Mouse (Mus musculus) spleen, adult 2 months (tissue): ENCODE measurements around the gene Nosip. TPM values are rescaled to one million over a fixed set of nuclear protein-coding genes. Genes with fewer than 3 reads are reported as not detected.
A peak's percentile ranks its signal among the peaks of the same experiment; 100 is the strongest.
"Not testable (repeated sequence)": the region's sequence is repeated elsewhere in the genome, so short reads cannot be mapped to it uniquely, and the experiment has no call there.

ENCODE experiments used
- DNase-seq, 2 experiments: peaks; one replicate each; pipeline versions ENCODE4 v3.0.0 to v3.0.0-alpha.2; 2012 to 2021; ENCODE audit warnings: low spot score in 2 of 2, low read depth in 1 of 2
- H3K27ac ChIP-seq: fragments of 200-500 bp; 2 replicates; pipeline ENCODE4 v1.5.1; 2012; ENCODE audit warnings: low read length, inconsistent platforms; ENCODE audit not compliant: insufficient read depth
- H3K27me3 ChIP-seq: fragments of 200-500 bp; 2 replicates; pipeline ENCODE4 v1.6.1; 2012; ENCODE audit warnings: mild to moderate bottlenecking, moderate library complexity, low read length, inconsistent platforms; ENCODE audit not compliant: control insufficient read depth, insufficient read depth
- H3K36me3 ChIP-seq: fragments of 200-500 bp; 2 replicates; pipeline ENCODE4 v1.6.1; 2012; ENCODE audit warnings: mild to moderate bottlenecking, low read length, inconsistent platforms; ENCODE audit not compliant: control insufficient read depth, insufficient read depth
- H3K4me1 ChIP-seq: fragments of 200-500 bp; 2 replicates; pipeline ENCODE4 v1.6.1; 2011; ENCODE audit warnings: inconsistent platforms; ENCODE audit not compliant: control insufficient read depth, insufficient read depth, insufficient read length
- H3K4me3 ChIP-seq: fragments of 200-500 bp; 2 replicates; pipeline ENCODE4 v1.5.1; 2011; ENCODE audit warnings: mild to moderate bottlenecking, inconsistent platforms; ENCODE audit not compliant: insufficient read depth, insufficient read length; ENCODE audit errors: extremely low read depth
- CTCF ChIP-seq: fragments of 200-500 bp; IDR thresholded peaks from 2 replicates; pipeline ENCODE4 v1.5.1; 2011; ENCODE audit warnings: mild to moderate bottlenecking, inconsistent platforms; ENCODE audit not compliant: insufficient read depth, insufficient read length, insufficient replicate concordance; ENCODE audit errors: extremely low read depth
- POLR2A ChIP-seq: fragments of 200-500 bp; IDR thresholded peaks from 2 replicates; pipeline ENCODE4 v1.6.1; 2011; ENCODE audit warnings: low read depth, low read length, inconsistent platforms
- WGBS: fragments of 180-500 bp; shearing (Covaris S2); methylation state at CpG from one replicate; pipeline ENCODE4 v1.1.7; 2018; 5-methylcytosine and 5-hydroxymethylcytosine counted together
- polyA plus RNA-seq: library from polyadenylated mRNA; depleted of rRNA; stranded (reverse); fragments of >200 nt; gene quantifications from 2 replicates; pipeline ENCODE4 v1.2.3, GENCODE M21; 2012

Nosip gene
- polyA plus RNA-seq, 1 experiment: 67.9 TPM

DNA sequence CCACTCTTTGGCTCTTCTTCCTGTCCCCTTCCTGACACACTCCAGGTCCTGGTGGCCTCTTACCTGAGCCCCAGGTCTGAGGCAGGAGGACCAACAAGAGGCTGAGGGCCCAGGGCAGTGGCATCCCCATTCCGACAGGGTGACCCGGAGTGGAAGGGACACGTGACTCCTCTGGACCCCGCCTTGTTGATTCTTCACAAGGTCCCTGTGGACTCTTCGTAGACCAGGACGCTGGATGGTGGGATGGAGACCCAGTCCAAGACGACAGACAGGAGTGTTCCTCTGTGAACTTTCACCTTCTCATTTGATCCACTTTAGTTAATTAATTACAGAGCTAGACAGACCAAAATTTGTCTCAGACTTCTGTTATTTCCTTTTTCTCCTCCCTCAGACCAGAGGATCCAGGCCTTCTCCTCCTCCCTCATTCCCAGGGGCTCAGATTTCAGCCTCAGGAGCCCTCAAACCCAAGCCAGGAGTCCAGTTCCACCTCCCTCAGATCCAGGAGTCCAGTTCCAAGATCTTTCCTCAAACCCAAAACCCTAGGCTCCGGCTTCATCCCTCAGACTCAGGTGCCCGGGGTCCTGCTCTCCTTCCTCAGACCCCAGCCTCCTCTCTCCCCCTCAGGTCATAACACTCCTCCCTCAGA is 40.8 kb downstream of the Nosip start:
- DNase-seq: no peak
- 77% methylated on average over 9 of the region's 9 CpGs for WGBS

DNA sequence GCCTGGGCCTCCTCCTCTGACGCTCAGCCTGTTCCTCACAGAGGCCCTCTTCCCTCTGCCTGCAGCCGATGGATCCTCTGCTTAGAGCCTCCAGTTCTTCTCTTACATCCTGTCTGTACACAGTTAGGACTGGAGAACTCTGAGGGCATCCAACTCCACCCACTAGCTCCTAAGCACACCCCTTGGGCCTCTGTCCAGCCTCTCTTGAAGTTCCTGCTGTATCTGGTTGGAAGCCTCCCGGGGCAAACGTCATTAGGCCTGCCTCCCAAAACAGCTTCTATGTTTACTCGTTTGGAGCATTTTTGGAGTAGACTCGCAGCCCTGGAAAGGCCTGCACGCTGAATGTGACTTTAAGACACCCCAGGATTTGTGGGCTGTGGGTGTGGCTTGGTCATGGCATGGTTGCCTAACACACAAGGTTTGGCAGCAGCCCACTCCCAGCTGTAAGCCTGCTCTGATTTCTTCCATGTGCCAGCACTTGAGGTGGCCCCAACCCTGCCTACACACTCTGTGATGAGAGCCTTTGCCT is 41.5 kb downstream of the Nosip start, which contains the start of gene Fcgrt:
Gene Fcgrt, minus strand, starts transcription at position 200 of the 529 bp plus-strand sequence.
- no peak for DNase-seq
- TF ChIP-seq CTCF (no peak), POLR2A (0 out of 2 replicates have a peak, but pooled peaks have one; percentile 5)
- Histone ChIP-seq H3K4me1 (peaks cover 5% of the 10 kb centered on the region), H3K36me3 (no peaks in the 10 kb centered on the region), H3K27ac (peak within 1 kb of the TSS; percentile 73), H3K27me3 (no peaks in the 10 kb centered on the region), H3K4me3 (peak within 1 kb of the TSS; percentile 49; the same call in 1 of the 2 replicates)
- WGBS: 45% methylated on average over 7 of the region's 7 CpGs

More for the DNA sequence above, 40.8 kb downstream of the Nosip start:
- Histone ChIP-seq H3K4me3 (peak overlapping the region; percentile 49; the same call in 1 of the 2 replicates), H3K27me3 (no peaks in the 10 kb centered on the region), H3K4me1 (peaks cover 5% of the 10 kb centered on the region), H3K27ac (peak overlapping the region; percentile 73), H3K36me3 (no peaks in the 10 kb centered on the region)
- no peak for TF ChIP-seq CTCF
- no peak for TF ChIP-seq POLR2A

DNA sequence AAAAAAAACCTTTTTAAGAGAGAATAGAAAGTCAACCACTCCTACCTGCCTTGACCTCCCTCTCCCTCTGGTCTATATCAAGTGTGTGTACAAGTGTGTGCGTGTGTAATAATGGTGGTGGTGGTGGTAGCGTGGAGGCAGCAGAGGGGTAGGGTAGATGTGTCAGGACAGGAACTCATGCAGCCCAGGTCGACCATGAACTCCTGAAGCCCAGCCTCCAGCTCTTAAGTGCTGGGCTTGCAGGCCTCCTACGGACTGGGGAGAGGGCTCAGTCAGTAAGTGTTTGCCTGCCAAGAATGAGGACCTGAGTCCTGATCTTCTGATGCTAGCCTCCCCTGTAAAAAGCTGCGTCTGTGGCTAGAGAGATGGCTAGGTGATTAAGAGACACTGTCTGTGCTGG is 42.7 kb downstream of the Nosip start:
- 82% methylated on average over 5 of the region's 5 CpGs for WGBS
- H3K4me1 ChIP-seq: peaks cover 5% of the 10 kb centered on the region

DNA sequence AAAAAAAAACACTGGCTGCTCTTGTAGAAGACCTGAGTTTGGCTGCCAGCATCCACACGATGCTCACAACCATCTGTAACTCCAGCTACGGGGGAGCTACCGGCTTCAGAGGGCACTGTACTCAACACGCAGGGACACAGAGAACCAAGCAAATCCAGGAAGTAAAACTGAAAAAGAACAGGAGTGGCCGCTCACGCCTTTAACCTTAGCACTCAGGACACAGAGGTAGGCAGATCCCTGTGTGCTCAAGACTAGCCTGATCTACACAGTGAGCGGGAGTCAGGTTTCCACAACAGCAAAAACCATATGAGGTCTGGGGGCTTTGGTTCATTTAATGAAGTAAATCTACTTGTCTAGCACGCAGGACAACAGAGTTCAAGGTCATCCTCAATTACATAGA is 43.3 kb downstream of the Nosip start:
- Histone ChIP-seq H3K4me3 (no peak overlapping the region), H3K27me3 (no peaks in the 10 kb centered on the region), H3K4me1 (peaks cover 5% of the 10 kb centered on the region), H3K27ac (no peak overlapping the region), H3K36me3 (no peaks in the 10 kb centered on the region)
- no peak for DNase-seq
- TF ChIP-seq POLR2A: no peak
- TF ChIP-seq CTCF: no peak
- 83% methylated on average over 8 of the region's 8 CpGs for WGBS

More for the DNA sequence above, 42.7 kb downstream of the Nosip start:
- no peak for DNase-seq
- no peak overlapping the region for H3K4me3 ChIP-seq
- no peak overlapping the region for H3K27ac ChIP-seq
- H3K36me3 ChIP-seq: no peaks in the 10 kb centered on the region
- no peaks in the 10 kb centered on the region for H3K27me3 ChIP-seq
- TF ChIP-seq CTCF (no peak), POLR2A (no peak)

DNA sequence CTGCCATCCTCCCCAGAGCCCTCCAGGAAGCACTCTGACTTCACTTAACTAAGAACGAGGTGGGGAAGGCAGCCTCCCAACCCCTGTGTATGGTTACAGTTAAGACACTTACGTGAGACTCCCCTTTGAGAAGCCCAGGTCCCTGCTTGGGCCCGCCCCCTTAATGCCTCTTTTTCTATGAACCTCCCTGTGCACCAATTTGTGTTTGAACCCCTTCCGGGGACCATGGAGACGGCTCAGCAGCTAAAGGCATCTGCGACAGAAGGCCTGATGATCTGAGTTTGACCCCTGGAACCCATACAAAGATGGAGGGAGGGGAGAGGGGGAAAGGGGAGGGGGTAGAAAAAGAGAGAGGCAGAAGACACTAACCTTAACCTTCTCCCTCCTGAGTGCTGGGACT is 44.2 kb downstream of the Nosip start:
- no peaks in the 10 kb centered on the region for H3K36me3 ChIP-seq
- peaks cover 5% of the 10 kb centered on the region for H3K4me1 ChIP-seq
- H3K4me3 ChIP-seq: no peak overlapping the region
- WGBS: 82% methylated on average over 6 of the region's 6 CpGs
- TF ChIP-seq POLR2A (no peak), CTCF (no peak)
- no peaks in the 10 kb centered on the region for H3K27me3 ChIP-seq
- no peak for DNase-seq
- peak overlapping the region; percentile 9; the same call in 1 of the 2 replicates for H3K27ac ChIP-seq

DNA sequence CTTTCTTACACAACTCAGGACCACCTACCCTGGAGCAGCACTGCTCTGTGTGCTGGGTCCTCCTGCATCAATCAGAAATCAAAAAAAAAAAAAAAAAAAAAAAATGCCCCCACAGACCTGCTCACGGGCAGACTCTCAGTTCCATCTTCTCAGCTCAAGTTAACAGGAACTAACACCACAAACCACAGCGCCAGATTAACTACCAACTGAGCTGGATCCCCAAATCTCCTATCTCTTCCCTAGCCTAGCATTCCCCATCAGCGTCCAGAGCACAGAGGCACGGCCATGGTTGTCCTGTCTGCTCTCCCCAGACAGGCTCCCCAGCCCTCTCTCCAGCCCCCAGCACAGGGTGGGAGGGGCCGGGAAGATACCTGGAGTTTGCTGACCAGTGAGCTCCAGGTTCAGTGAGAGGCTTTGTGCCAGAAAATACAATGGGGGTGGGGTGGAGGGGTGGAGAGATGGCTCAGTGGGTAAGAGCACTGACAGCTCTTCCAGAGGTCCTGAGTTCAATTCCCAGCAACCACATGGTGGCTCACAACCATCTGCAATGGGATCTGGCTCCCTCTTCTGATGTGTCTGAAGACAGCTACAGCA is 44.9 kb downstream of the Nosip start:
- no peak overlapping the region for H3K4me3 ChIP-seq
- no peak for TF ChIP-seq POLR2A
- no peak for TF ChIP-seq CTCF
- H3K4me1 ChIP-seq: peaks cover 5% of the 10 kb centered on the region
- H3K36me3 ChIP-seq: no peaks in the 10 kb centered on the region
- 46% methylated on average over 5 of the region's 5 CpGs for WGBS
- H3K27ac ChIP-seq: no peak overlapping the region
- no peaks in the 10 kb centered on the region for H3K27me3 ChIP-seq
- no peak for DNase-seq

DNA sequence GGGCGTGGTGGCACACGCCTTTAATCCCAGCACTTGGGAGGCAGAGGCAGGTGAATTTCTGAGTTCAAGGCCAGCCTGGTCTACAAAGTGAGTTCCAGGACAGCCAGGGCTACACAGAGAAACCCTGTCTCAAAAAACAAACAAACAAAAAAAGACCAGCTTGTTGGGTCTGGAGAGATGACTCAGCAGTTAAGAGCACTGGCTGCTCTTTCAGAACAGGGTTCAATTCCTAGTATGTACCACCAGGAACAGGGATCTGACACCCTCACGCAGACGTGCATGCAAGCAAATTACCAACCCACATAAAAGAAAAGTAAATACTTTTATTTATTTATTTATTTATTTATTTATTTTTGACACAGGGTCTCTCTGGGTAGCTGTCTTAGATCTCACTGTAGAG is 47.9 kb downstream of the Nosip start:
- WGBS: 75% methylated on average over 4 of the region's 4 CpGs
- DNase-seq, H3K4me3 ChIP-seq, H3K27me3 ChIP-seq, H3K4me1 ChIP-seq, H3K27ac ChIP-seq, H3K36me3 ChIP-seq: not testable (repeated sequence)
